Mouse (Mus musculus) CH12.LX (cell line): Measurements from ENCODE around the gene Psmd5. TPM values are rescaled to one million over a fixed set of nuclear protein-coding genes. Genes with fewer than 3 reads are reported as not detected.

Source experiments
- DNase-seq: peaks from one replicate; pipeline ENCODE4 v3.0.0-alpha.2; 2013; ENCODE audit errors: extremely low read depth
- H3K27ac ChIP-seq: 2 replicates; pipeline ENCODE4 v1.5.1; 2012; ENCODE audit warnings: low read depth, mild to moderate bottlenecking, control low read depth, moderate library complexity; ENCODE audit not compliant: insufficient read depth
- H3K27me3 ChIP-seq: replicated peaks from 2 replicates; pipeline ENCODE3; 2012; ENCODE audit warnings: inconsistent platforms
- H3K36me3 ChIP-seq, 2 experiments: replicated peaks in 1 of 2; 2 replicates each; pipeline versions ENCODE3 to v1.6.1; 2012; ENCODE audit warnings: inconsistent platforms in 1 of 2, low read length in 1 of 2, mild to moderate bottlenecking in 1 of 2, mixed read lengths in 1 of 2, moderate library complexity in 1 of 2; ENCODE audit not compliant: control insufficient read depth in 1 of 2, insufficient read depth in 1 of 2
- H3K4me1 ChIP-seq, 2 experiments: 2 replicates each; pipeline ENCODE4 v1.6.1; 2012; ENCODE audit warnings: inconsistent platforms in 1 of 2, moderate library complexity in 1 of 2; ENCODE audit not compliant: insufficient read depth in 2 of 2, control insufficient read depth in 1 of 2
- H3K4me2 ChIP-seq: 2 replicates; pipeline ENCODE4 v1.6.1; 2012; ENCODE audit warnings: low read depth, mild to moderate bottlenecking, control low read depth; ENCODE audit not compliant: poor library complexity, insufficient read depth, severe bottlenecking
- H3K4me3 ChIP-seq, 3 experiments: fragments of 150-350 bp in 1 of 3; sonication (generic) in 1 of 3; replicated peaks in 1 of 3; 2 replicates each; pipeline versions ENCODE3 to v1.5.1; 2011 to 2012; ENCODE audit warnings: low read depth in 2 of 3, low read length in 2 of 3, mild to moderate bottlenecking in 2 of 3, moderate library complexity in 2 of 3, control low read depth in 1 of 3, improper control_type of control experiment in 1 of 3, inconsistent platforms in 1 of 3, mixed read lengths in 1 of 3; ENCODE audit not compliant: poor library complexity in 1 of 3
- H3K79me2 ChIP-seq: replicated peaks from 2 replicates; pipeline ENCODE4 v1.6.1; 2012; ENCODE audit warnings: mild to moderate bottlenecking, moderate library complexity; ENCODE audit not compliant: control insufficient read depth, poor library complexity, insufficient read depth, severe bottlenecking; ENCODE audit errors: extremely low read depth
- H3K9ac ChIP-seq: 2 replicates; pipeline ENCODE4 v1.6.1; 2012; ENCODE audit warnings: low read depth, mild to moderate bottlenecking, control low read depth, moderate library complexity; ENCODE audit not compliant: insufficient read depth
- H3K9me3 ChIP-seq: replicated peaks from 2 replicates; pipeline ENCODE3; 2012; ENCODE audit warnings: low read length, inconsistent platforms, mixed read lengths
- CHD1 ChIP-seq: IDR thresholded peaks from 2 replicates; pipeline ENCODE4 v1.6.1; 2012; ENCODE audit warnings: low read depth, low read length, improper control_type of control experiment, inconsistent platforms
- JUN ChIP-seq: IDR thresholded peaks from 2 replicates; pipeline ENCODE4 v1.6.1; 2011; ENCODE audit warnings: low read depth, mild to moderate bottlenecking, low read length, improper control_type of control experiment, moderate library complexity; ENCODE audit not compliant: insufficient read depth
- JUND ChIP-seq: conservative IDR thresholded peaks from 2 replicates; pipeline ENCODE4 v1.6.1; 2011; ENCODE audit warnings: low read depth, low read length, improper control_type of control experiment
- KAT2A ChIP-seq: IDR thresholded peaks from 2 replicates; pipeline ENCODE4 v1.6.1; 2012; ENCODE audit warnings: low read length, improper control_type of control experiment, inconsistent platforms; ENCODE audit not compliant: insufficient replicate concordance
- MAFK ChIP-seq: IDR thresholded peaks from 2 replicates; pipeline ENCODE4 v1.6.1; 2011; ENCODE audit warnings: low read length, improper control_type of control experiment; ENCODE audit not compliant: insufficient replicate concordance
- MXI1 ChIP-seq: IDR thresholded peaks from 2 replicates; pipeline ENCODE4 v1.6.1; 2011; ENCODE audit warnings: mild to moderate bottlenecking, low read depth, low read length, improper control_type of control experiment
- MYC ChIP-seq: IDR thresholded peaks from 2 replicates; pipeline ENCODE4 v1.6.1; 2011; ENCODE audit warnings: low read depth, mild to moderate bottlenecking, improper control_type of control experiment, low read length
- POLR2AphosphoS2 ChIP-seq: IDR thresholded peaks from 2 replicates; pipeline ENCODE4 v1.6.1; 2011; ENCODE audit warnings: low read depth, low read length, improper control_type of control experiment
- RAD21 ChIP-seq: IDR thresholded peaks from 2 replicates; pipeline ENCODE4 v1.6.1; 2011; ENCODE audit warnings: low read depth, mild to moderate bottlenecking, low read length, improper control_type of control experiment, moderate library complexity
- RCOR1 ChIP-seq: conservative IDR thresholded peaks from 2 replicates; pipeline ENCODE4 v1.6.1; 2012; ENCODE audit warnings: low read depth, mild to moderate bottlenecking, inconsistent platforms, low read length, improper control_type of control experiment
- SMC3 ChIP-seq: IDR thresholded peaks from 2 replicates; pipeline ENCODE4 v1.6.1; 2011; ENCODE audit warnings: low read depth, low read length, improper control_type of control experiment
- TBP ChIP-seq: conservative IDR thresholded peaks from 2 replicates; pipeline ENCODE4 v1.6.1; 2011; ENCODE audit warnings: low read depth, low read length, improper control_type of control experiment
- ZC3H11A ChIP-seq: IDR thresholded peaks from 2 replicates; pipeline ENCODE4 v1.6.1; 2012; ENCODE audit warnings: low read depth, mild to moderate bottlenecking, inconsistent platforms, low read length, improper control_type of control experiment
- ZNF384 ChIP-seq: IDR thresholded peaks from 2 replicates; pipeline ENCODE4 v1.6.1; 2012; ENCODE audit warnings: low read depth, low read length, improper control_type of control experiment, inconsistent platforms
- dilution Hi-C: fragments of 300-500 bp; cut with MboI; formaldehyde crosslinking; loops from 2 replicates; pipeline ENCODE4 v1.14.3; 2020; ENCODE audit warnings: low sequenced_read_pairs; ENCODE audit not compliant: extremely low pct_unique_long_range_greater_than_20kb, extremely low pct_ligation_motif_present
- in situ Hi-C: fragments of 300-500 bp; cut with MboI; formaldehyde crosslinking; loops from 3 replicates; pipeline ENCODE4 v1.14.3; 2019; ENCODE audit warnings: low sequenced_read_pairs, low pct_ligation_motif_present, low pct_unique_long_range_greater_than_20kb, mixed read lengths
- polyA plus RNA-seq: library from polyadenylated mRNA; unstranded; fragments of >175 nt; gene quantifications from 2 replicates; pipeline ENCODE4 v1.2.1, GENCODE M21; 2012; ENCODE audit warnings: low read depth; ENCODE audit not compliant: insufficient read length
- total RNA-seq, 2 experiments: library from RNA; depleted of rRNA; stranded (reverse); fragments of 300-350 nt in 1 of 2; fragments of >200 nt in 1 of 2; gene quantifications; 2 replicates each; pipeline ENCODE4 v1.2.3; 2012 to 2014

The Psmd5 gene
- total and polyA plus RNA-seq, 3 experiments = 27.9 to 81.9 (median 81.2) TPM

- in situ Hi-C loops = loop anchor here (10.0 kb wide), 1 partner anchor 55 kb away; the partner anchor contains the start of gene Traf1
- H3K4me3 ChIP-seq = no peak overlapping the region
- H3K79me2 ChIP-seq = no peaks in the 10 kb centered on the region
- no peaks in the 10 kb centered on the region for H3K9me3 ChIP-seq
- no peak overlapping the region for H3K9ac ChIP-seq
- H3K36me3 ChIP-seq = peaks cover 34 to 70% of the 10 kb centered on the region in 2 experiments
- no peak overlapping the region for H3K27ac ChIP-seq
- no peak overlapping the region for H3K4me2 ChIP-seq
- no peak for TF ChIP-seq POLR2AphosphoS2
- TF ChIP-seq JUN = no peak
- TF ChIP-seq TBP = no peak
- no peak for TF ChIP-seq RAD21
- TF ChIP-seq RCOR1 = no peak
- TF ChIP-seq MXI1 = no peak
- TF ChIP-seq CHD1 = no peak
- TF ChIP-seq, all 38 proteins: peak for 0
- dilution Hi-C loops = no loop called here
- Histone ChIP-seq H3K4me1 (peaks cover 5 to 28% of the 10 kb centered on the region in 2 experiments), H3K27me3 (no peaks in the 10 kb centered on the region)
- no peak for DNase-seq
These were observed 35.0 kb upstream of the Psmd5 start for GRCm38 (mm10) chr2:34909719-34910118.

GRCm38 (mm10) chr2:34906861-34907604 lies 32.3 kb upstream of the Psmd5 start:
- Histone ChIP-seq H3K4me2 (no peak overlapping the region), H3K27ac (no peak overlapping the region), H3K36me3 (peaks cover 54 to 94% of the 10 kb centered on the region in 2 experiments), H3K4me1 (peaks cover 0 to 12% of the 10 kb centered on the region in 2 experiments; a peak in 2 of 4 replicates), H3K79me2 (no peaks in the 10 kb centered on the region), H3K27me3 (no peaks in the 10 kb centered on the region), H3K4me3 (no peak overlapping the region), H3K9ac (no peak overlapping the region), H3K9me3 (peaks cover under 1% of the 10 kb centered on the region)
- in situ Hi-C loops (no loop called here), dilution Hi-C loops (no loop called here)
- no peak for DNase-seq
- TF ChIP-seq JUND (no peak), ZNF384 (no peak), MYC (no peak), SMC3 (no peak), MAFK (no peak), ZC3H11A (no peak), KAT2A (no peak)
